Mouse (Mus musculus): ENCODE measurements around the gene Fbxo31.

DNA sequence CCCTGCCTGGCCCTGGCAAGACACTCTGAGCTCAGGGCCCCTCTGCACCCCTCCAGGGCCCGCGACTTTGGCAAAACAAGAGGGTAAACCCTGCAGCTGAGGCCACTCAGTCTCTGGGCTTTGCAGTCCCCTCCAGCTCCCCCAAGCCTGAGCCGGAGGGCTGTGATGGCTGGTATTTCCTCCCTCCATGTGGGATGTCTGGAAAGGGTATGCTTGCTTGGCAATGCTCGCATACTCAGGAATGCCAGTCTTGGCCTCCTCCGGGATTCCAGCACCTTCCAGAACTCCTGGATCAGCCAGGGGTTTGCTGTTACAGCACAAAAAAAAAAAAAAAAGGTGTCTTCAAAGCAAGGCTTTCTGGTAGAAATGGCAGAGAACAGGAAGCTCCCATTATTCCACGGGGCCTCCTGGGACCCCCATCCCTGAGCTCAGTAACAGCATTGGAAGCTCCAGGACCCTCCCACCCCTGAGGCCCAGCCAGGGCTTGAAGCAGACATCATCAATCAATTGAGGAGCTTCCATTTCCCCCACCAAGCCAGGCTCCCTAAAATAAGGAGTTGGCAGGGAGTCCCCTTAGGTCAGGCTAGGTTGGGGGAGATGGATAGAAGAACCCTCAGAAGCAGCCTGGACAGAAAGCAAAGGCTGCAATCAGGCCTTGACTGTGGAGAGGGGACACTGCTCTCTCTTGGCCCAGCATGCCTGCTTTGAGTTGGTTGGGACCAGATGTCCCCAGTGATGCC is 51.6 kb downstream of the Fbxo31 start:
- no peak for TF ChIP-seq GATA1 (IDR thresholded peaks at IDR 0.05; ENCODE audit: borderline replicate concordance, low read length)
- no peak for TF ChIP-seq CTCF (IDR thresholded peaks at IDR 0.05; ENCODE audit: low read depth, low read length)
- TF ChIP-seq POLR2AphosphoS5 (IDR thresholded peaks at IDR 0.05; ENCODE audit: insufficient replicate concordance, low read depth, low read length) = no peak
